Mouse (Mus musculus) myocyte (in vitro differentiated cells): ENCODE data around the gene Srgn. TPM values are rescaled to one million over a fixed set of nuclear protein-coding genes. Genes with fewer than 3 reads are reported as not detected.

Experiments
- H3K27me3 ChIP-seq: one replicate; pipeline ENCODE4 v1.6.1; 2011; ENCODE audit not compliant: control insufficient read depth, insufficient read depth, insufficient read length
- H3K36me3 ChIP-seq: one replicate; pipeline ENCODE4 v1.6.1; 2011; ENCODE audit not compliant: control insufficient read depth, insufficient read depth
- H3K4me2 ChIP-seq: one replicate; pipeline ENCODE4 v1.6.1; 2011; ENCODE audit warnings: low read depth, control low read depth
- H3K4me3 ChIP-seq: one replicate; pipeline ENCODE4 v1.5.1; 2011; ENCODE audit warnings: mild to moderate bottlenecking, control low read depth, moderate library complexity
- H3K79me2 ChIP-seq: one replicate; pipeline ENCODE4 v1.6.1; 2011; ENCODE audit not compliant: control insufficient read depth, insufficient read depth
- H3ac ChIP-seq: one replicate; pipeline ENCODE4 v1.6.1; 2011; ENCODE audit not compliant: control insufficient read depth, insufficient read length
- CEBPB ChIP-seq: IDR thresholded peaks from 2 replicates; pipeline ENCODE4 v1.6.1; 2011; ENCODE audit warnings: mild to moderate bottlenecking, moderate library complexity; ENCODE audit not compliant: poor library complexity, insufficient read depth, severe bottlenecking
- E2F4 ChIP-seq: IDR thresholded peaks from one replicate; pipeline ENCODE4 v1.6.1; 2011; ENCODE audit warnings: mild to moderate bottlenecking, control low read depth, moderate library complexity; ENCODE audit not compliant: insufficient read depth
- MAX ChIP-seq: IDR thresholded peaks from one replicate; pipeline ENCODE4 v1.6.1; 2011; ENCODE audit warnings: low read depth, mild to moderate bottlenecking, control low read depth
- MYOD1 ChIP-seq, 3 experiments: IDR thresholded peaks; one replicate each; pipeline ENCODE4 v1.6.1; 2011; ENCODE audit warnings: control low read depth in 2 of 3, low read depth in 2 of 3, mild to moderate bottlenecking in 2 of 3, moderate library complexity in 1 of 3; ENCODE audit not compliant: insufficient read length in 2 of 3, control insufficient read depth in 1 of 3
- MYOG ChIP-seq, 3 experiments: IDR thresholded peaks; one replicate each; pipeline ENCODE4 v1.6.1; 2011; ENCODE audit warnings: control low read depth in 2 of 3, low read depth in 2 of 3, mild to moderate bottlenecking in 2 of 3; ENCODE audit not compliant: insufficient read length in 2 of 3, control insufficient read depth in 1 of 3, insufficient read depth in 1 of 3
- POLR2A ChIP-seq: IDR thresholded peaks from one replicate; pipeline ENCODE4 v1.6.1; 2011; ENCODE audit warnings: low read depth, mild to moderate bottlenecking, control low read depth, moderate library complexity; ENCODE audit not compliant: insufficient read length
- POLR2AphosphoS2 ChIP-seq: IDR thresholded peaks from one replicate; pipeline ENCODE4 v1.6.1; 2011; ENCODE audit warnings: low read depth, control low read depth; ENCODE audit not compliant: insufficient read length
- REST ChIP-seq: IDR thresholded peaks from one replicate; pipeline ENCODE4 v1.6.1; 2011; ENCODE audit warnings: mild to moderate bottlenecking, control low read depth, moderate library complexity; ENCODE audit not compliant: insufficient read depth, insufficient read length
- SRF ChIP-seq: IDR thresholded peaks from one replicate; pipeline ENCODE4 v1.6.1; 2011; ENCODE audit warnings: low read depth; ENCODE audit not compliant: control insufficient read depth, insufficient read length
- TCF12 ChIP-seq: IDR thresholded peaks from one replicate; pipeline ENCODE4 v1.6.1; 2011; ENCODE audit warnings: mild to moderate bottlenecking, control low read depth; ENCODE audit not compliant: poor library complexity, insufficient read depth, severe bottlenecking
- TCF3 ChIP-seq: IDR thresholded peaks from one replicate; pipeline ENCODE4 v1.6.1; 2011; ENCODE audit warnings: low read depth, control low read depth; ENCODE audit not compliant: insufficient read length
- USF1 ChIP-seq: IDR thresholded peaks from one replicate; pipeline ENCODE4 v1.6.1; 2011; ENCODE audit warnings: low read depth, mild to moderate bottlenecking, control low read depth, moderate library complexity
- polyA plus RNA-seq: library from polyadenylated mRNA; unstranded; fragments of >200 nt; fragmentation: generic; extraction: Trizol; gene quantifications from one replicate; pipeline ENCODE4 v1.2.1, GENCODE M21; 2012; ENCODE audit warnings: missing spikeins

Srgn gene
- polyA plus RNA-seq, 1 experiment = 1.1 TPM

DNA sequence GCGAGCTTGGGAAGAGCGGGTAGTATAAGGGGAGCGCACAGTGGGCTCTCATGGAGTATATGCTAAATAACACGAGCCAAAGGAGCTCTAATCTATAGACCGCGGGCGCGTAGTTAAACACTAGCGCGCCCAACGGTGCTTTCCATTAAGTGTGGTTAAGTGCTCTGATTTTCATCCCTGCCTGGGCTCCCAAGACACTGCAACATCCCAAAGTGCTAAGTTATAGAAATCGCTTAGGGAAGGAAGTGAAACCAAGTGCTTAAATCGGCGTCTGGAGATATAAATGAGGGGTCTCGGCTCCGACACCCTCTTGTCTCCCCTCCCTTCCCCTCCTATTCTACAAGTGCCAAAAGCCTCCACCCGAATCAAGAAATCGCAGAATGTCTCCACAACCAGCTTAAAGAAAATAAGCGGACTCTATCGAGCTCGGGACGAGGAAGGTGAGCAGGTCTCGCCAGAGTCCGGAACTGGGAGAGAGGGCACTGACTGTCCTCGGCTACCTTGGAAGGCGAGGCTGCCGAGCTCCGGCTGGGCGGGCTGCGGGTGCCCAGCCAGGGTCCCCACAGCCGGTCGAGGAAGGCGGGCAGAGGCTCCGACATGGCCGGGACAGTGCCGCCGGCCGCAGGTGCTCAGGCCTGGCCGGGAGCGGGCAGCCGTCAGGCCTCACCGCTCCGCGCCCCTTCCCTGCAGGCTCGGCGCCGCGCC is 41.2 kb downstream of the Srgn start:
- H3K4me2 ChIP-seq = peak overlapping the region; percentile 91
- H3K36me3 ChIP-seq = no peaks in the 10 kb centered on the region
- peak overlapping the region; percentile 70 for H3K4me3 ChIP-seq
- no peaks in the 10 kb centered on the region for H3K27me3 ChIP-seq
- H3ac ChIP-seq = peak overlapping the region; percentile 24
- TF ChIP-seq SRF (no peak), MYOD1 (IDR thresholded peaks at IDR 0.05; ENCODE audit: control insufficient read depth in 1 of 3, insufficient read length in 2 of 3, low read depth in 2 of 3) (peak in 1 of 3 experiments; percentile 51), POLR2A (no peak)
- H3K79me2 ChIP-seq = peaks cover 50% of the 10 kb centered on the region

DNA sequence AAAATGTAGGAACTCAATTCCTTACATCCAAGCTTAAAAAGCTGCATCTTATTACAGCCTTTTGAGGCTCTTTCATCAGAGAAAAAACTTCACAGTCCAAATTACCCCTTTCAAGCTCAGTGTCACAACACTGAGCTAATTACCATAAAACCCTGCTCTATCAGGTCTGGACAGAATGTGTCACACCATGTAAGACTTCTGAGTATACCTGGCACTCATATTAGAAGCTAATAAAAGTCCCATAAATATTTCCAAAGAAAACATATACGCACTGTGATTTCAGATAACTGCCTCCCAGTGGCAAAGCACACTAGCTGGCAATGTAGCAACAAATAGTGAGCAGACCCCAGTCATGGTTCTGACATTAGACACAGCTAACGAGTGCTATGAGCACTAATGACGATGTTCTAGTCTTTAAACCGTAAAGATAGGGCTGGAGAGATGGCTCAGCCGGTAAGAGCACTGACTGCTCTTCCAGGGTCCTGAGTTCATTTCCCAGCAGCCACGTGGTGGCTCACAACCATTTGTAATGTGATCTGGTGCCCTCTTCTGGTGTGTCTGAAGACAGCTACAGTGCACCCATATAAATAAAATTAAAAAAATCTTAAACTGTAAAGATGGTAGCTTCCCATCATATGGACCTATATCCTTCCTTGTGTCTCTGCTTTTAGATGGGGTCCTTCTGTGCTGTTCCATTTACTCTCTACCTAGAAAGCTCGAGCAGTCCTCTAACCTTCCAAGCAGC is 46.0 kb downstream of the Srgn start:
- Histone ChIP-seq H3ac (no peak overlapping the region), H3K4me3 (no peak overlapping the region), H3K27me3 (no peaks in the 10 kb centered on the region), H3K36me3 (peaks cover 5% of the 10 kb centered on the region), H3K4me2 (no peak overlapping the region), H3K79me2 (peaks cover 82% of the 10 kb centered on the region)
- TF ChIP-seq REST (no peak), MAX (no peak), E2F4 (no peak), TCF3 (no peak), SRF (no peak), CEBPB (no peak), MYOG (IDR thresholded peaks at IDR 0.05; ENCODE audit: control insufficient read depth in 1 of 3, insufficient read depth in 1 of 3, insufficient read length in 2 of 3, low read depth in 2 of 3) (no peak), TCF12 (no peak), POLR2A (no peak), USF1 (no peak), MYOD1 (IDR thresholded peaks at IDR 0.05; ENCODE audit: control insufficient read depth in 1 of 3, insufficient read length in 2 of 3, low read depth in 2 of 3) (no peak), POLR2AphosphoS2 (no peak)

DNA sequence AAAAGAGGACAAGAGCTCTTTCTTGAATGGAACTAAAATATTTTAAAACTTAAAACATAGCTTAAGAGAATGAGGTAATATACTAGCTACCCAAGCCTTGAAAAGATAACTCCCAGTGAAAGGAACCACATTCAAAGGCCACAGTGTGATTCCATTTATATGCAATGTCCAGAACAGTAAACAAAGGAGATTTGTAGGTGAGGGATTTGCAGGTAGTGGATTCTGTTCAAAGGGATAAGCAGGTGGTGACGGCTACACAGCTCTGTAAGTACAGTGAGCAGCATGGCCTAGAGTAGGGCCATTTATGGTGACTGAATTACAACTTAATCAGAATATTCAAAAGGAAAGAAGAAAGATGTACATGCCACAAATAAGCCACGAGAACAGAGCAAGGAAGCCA is 50.3 kb downstream of the Srgn start:
- H3K27me3 ChIP-seq = no peaks in the 10 kb centered on the region
- no peak overlapping the region for H3K4me2 ChIP-seq

DNA sequence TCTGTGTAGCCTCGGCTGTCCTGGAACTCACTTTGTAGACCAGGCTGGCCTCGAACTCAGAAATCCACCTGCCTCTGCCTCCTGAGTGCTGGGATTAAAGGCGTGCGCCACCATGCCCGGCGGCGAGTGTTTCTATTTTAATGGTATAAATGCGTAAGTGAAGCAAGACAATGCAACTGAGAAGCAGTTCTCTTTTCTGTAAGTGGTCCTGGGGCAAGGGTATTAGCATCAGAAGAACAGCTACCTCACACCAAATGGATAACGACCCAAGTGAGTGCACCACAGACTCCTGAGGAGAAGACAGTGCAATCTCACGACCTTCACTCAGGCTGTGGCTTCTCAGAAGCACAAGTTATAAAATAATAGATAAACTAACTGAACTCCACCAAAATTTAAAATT is 52.3 kb downstream of the Srgn start:
- Histone ChIP-seq H3ac (no peak overlapping the region), H3K79me2 (peaks cover 68% of the 10 kb centered on the region), H3K27me3 (no peaks in the 10 kb centered on the region), H3K4me2 (no peak overlapping the region), H3K36me3 (peaks cover 9% of the 10 kb centered on the region), H3K4me3 (no peak overlapping the region)
- TF ChIP-seq TCF3 = no peak
- no peak for TF ChIP-seq SRF
- TF ChIP-seq MYOD1 (IDR thresholded peaks at IDR 0.05; ENCODE audit: control insufficient read depth in 1 of 3, insufficient read length in 2 of 3, low read depth in 2 of 3) = no peak
- TF ChIP-seq CEBPB = no peak
- TF ChIP-seq REST = no peak

More for the DNA sequence above, 50.3 kb downstream of the Srgn start:
- no peak overlapping the region for H3ac ChIP-seq
- peaks cover 5% of the 10 kb centered on the region for H3K36me3 ChIP-seq
- H3K79me2 ChIP-seq = peaks cover 78% of the 10 kb centered on the region
- TF ChIP-seq CEBPB = no peak
- no peak for TF ChIP-seq POLR2A
- no peak for TF ChIP-seq POLR2AphosphoS2
- no peak for TF ChIP-seq MAX
- TF ChIP-seq SRF = no peak
- TF ChIP-seq TCF3 = no peak
- TF ChIP-seq MYOG (IDR thresholded peaks at IDR 0.05; ENCODE audit: control insufficient read depth in 1 of 3, insufficient read depth in 1 of 3, insufficient read length in 2 of 3, low read depth in 2 of 3) = no peak
- no peak for TF ChIP-seq TCF12
- TF ChIP-seq MYOD1 (IDR thresholded peaks at IDR 0.05; ENCODE audit: control insufficient read depth in 1 of 3, insufficient read length in 2 of 3, low read depth in 2 of 3) = no peak
- TF ChIP-seq REST = no peak
- TF ChIP-seq USF1 = no peak
- no peak for TF ChIP-seq E2F4
- no peak overlapping the region for H3K4me3 ChIP-seq

DNA sequence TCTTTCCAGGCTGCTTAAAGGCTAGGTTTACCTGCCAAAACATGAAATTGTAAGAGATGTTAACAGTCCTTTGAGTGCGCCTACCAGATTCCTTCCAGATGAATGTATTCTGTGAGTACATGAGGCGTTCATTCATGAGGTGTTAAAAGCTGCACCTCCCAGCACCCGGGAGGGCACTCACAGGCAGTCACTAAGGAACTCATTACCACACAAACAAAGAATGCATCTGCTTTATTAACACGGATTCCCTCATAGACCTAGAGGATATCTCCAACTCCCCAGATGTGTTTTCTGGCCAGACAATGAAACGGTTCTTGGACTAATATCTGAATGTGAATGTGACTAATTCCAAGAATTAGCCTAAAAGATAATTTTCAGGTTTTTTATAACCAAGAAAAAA is 56.1 kb downstream of the Srgn start:
- H3K36me3 ChIP-seq = peaks cover 14% of the 10 kb centered on the region
- no peak overlapping the region for H3K4me3 ChIP-seq
- peaks cover 48% of the 10 kb centered on the region for H3K79me2 ChIP-seq
- H3K4me2 ChIP-seq = no peak overlapping the region
- no peak overlapping the region for H3ac ChIP-seq
- no peaks in the 10 kb centered on the region for H3K27me3 ChIP-seq
- TF ChIP-seq MAX = no peak
- no peak for TF ChIP-seq REST
- TF ChIP-seq USF1 = no peak
- no peak for TF ChIP-seq E2F4
- no peak for TF ChIP-seq POLR2A
- no peak for TF ChIP-seq MYOD1 (IDR thresholded peaks at IDR 0.05; ENCODE audit: control insufficient read depth in 1 of 3, insufficient read length in 2 of 3, low read depth in 2 of 3)
- no peak for TF ChIP-seq SRF
- TF ChIP-seq TCF12 = no peak
- no peak for TF ChIP-seq POLR2AphosphoS2
